Mouse (Mus musculus): Measurements from ENCODE around the gene Rab10. TPM values are rescaled to one million over a fixed set of nuclear protein-coding genes. Genes with fewer than 3 reads are reported as not detected.

Rab10 gene
- polyA plus RNA-seq, 1 experiment = 108 TPM

DNA sequence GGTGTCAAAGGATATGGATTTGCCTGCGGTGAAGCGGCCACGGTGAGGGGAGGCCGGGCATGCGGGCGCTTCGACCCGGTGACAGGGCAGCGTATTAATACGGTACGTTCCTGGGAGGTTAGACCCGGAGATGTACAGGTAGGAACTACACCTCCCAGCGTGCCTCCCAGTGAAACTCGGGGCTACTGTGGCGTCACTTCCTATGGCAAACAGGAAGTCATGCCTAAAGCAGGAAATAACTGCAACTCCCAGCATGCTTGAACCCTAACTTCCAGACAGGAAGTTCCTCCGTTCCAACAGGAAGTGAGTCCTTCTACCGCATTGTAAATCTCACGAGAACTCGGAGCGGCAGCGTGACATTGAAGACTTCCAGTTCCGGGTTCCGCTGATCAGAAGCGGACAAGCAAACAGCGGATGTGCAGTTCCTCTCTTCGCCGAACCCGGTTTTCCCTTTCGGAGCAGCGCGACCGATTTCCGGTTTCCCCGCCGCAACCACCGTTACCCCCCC lies 74.6 kb downstream of the Rab10 start:
- peaks cover 4% of the 10 kb centered on the region for H3K4me1 ChIP-seq (ENCODE audit: control insufficient read depth, insufficient read depth, low read length)
- peak overlapping the region; percentile 94 for H3K4me3 ChIP-seq (ENCODE audit: insufficient read depth, low read length)
- no peak overlapping the region for H3K27ac ChIP-seq (ENCODE audit: insufficient read depth, low read length)
- TF ChIP-seq POLR2A (IDR thresholded peaks at IDR 0.05; ENCODE audit: extremely low read depth, insufficient read depth, low read length) (peak; percentile 59), CTCF (IDR thresholded peaks at IDR 0.05; ENCODE audit: extremely low read depth, insufficient read depth, low read length) (no peak)

DNA sequence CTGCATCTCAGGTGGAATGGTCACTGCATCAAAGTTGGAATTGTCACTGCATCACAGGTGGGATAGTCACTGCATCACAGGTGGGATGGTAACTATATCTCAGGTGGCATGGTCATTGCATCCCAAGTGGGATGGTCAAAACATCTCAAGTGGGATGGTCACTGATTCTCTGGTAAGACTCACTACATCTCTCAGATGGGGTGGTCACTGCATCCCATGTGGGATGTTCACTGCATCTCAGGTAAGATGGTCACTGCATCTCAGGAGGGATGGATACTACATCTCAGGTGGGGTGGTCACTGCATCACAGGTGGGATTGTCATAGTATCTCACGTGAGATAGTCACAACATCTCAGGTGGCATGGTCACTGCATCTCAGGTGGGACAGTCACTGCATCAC lies 75.7 kb downstream of the Rab10 start:
- H3K4me3 ChIP-seq (ENCODE audit: insufficient read depth, low read length) = no peak overlapping the region
- H3K4me1 ChIP-seq (ENCODE audit: control insufficient read depth, insufficient read depth, low read length) = peaks cover 1% of the 10 kb centered on the region; the same call in 1 of the 2 replicates
- no peak overlapping the region for H3K27ac ChIP-seq (ENCODE audit: insufficient read depth, low read length)
- no peak for TF ChIP-seq POLR2A (IDR thresholded peaks at IDR 0.05; ENCODE audit: extremely low read depth, insufficient read depth, low read length)
- TF ChIP-seq CTCF (IDR thresholded peaks at IDR 0.05; ENCODE audit: extremely low read depth, insufficient read depth, low read length) = no peak

DNA sequence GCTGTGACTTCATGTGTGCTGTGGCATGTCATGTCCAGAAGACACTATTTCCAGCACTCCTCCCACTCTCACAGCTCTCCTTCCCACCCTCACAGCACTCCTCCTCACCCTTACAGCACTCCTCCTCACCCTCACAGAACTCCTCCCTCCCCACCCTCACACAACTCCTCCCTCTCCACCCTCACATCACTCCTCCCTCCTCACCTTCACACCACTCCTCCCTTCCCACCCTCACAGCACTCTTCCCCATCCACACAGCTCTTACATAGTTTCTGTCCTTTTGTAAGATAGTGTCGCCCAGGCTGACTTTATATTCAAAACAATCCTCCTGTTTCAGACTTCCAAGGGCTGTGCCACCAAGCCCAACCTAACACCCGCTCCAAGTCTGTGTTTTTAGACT lies 86.4 kb downstream of the Rab10 start:
- no peak overlapping the region for H3K27ac ChIP-seq (ENCODE audit: insufficient read depth, low read length)
- TF ChIP-seq POLR2A (IDR thresholded peaks at IDR 0.05; ENCODE audit: extremely low read depth, insufficient read depth, low read length) (no peak), CTCF (IDR thresholded peaks at IDR 0.05; ENCODE audit: extremely low read depth, insufficient read depth, low read length) (no peak)
- H3K4me1 ChIP-seq (ENCODE audit: control insufficient read depth, insufficient read depth, low read length) = no peaks in the 10 kb centered on the region
- H3K4me3 ChIP-seq (ENCODE audit: insufficient read depth, low read length) = no peak overlapping the region

DNA sequence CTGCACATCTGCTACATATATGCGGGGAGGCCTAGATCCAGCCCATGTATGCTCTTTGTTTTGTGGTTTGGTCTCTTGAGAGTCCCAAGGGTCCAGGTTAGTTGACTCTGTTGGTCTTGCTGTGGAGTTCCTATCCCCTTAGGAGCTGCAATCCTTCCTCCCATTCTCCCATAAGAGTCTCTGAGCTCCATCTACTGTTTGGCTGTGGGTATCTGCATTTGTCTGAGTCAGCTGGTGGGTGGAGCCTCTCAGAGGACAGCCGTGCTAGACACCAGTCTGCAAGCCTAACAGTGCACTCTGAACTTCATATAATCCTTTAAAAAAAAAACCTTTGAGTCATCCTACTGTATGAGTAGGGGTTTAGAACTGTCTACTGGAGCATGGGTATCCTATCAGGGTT lies 99.6 kb downstream of the Rab10 start:
- Histone ChIP-seq H3K4me3 (ENCODE audit: insufficient read depth, low read length) (no peak overlapping the region), H3K4me1 (ENCODE audit: control insufficient read depth, insufficient read depth, low read length) (no peaks in the 10 kb centered on the region), H3K27ac (ENCODE audit: insufficient read depth, low read length) (no peak overlapping the region)
- TF ChIP-seq POLR2A (IDR thresholded peaks at IDR 0.05; ENCODE audit: extremely low read depth, insufficient read depth, low read length) (no peak), CTCF (IDR thresholded peaks at IDR 0.05; ENCODE audit: extremely low read depth, insufficient read depth, low read length) (no peak)

DNA sequence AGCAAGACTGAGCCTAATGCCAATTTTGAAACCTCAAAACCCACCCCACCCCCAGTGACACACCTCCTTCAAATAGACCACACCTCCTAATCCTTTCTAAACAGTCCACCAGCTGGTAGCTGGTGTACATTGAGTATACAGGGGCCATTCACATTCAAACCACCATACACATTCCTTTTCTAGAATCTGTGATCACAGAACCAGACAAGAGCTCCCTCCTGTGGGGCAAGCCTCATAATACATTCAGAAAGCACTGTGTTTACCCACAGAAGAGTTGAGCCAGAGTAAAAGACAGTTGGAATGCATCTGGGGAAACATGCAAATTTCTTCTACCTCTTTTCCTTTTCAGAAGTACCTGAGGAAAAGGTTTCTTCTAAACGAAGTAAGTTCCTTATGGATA lies 100.6 kb downstream of the Rab10 start:
- no peaks in the 10 kb centered on the region for H3K4me1 ChIP-seq (ENCODE audit: control insufficient read depth, insufficient read depth, low read length)
- H3K4me3 ChIP-seq (ENCODE audit: insufficient read depth, low read length) = no peak overlapping the region
- TF ChIP-seq CTCF (IDR thresholded peaks at IDR 0.05; ENCODE audit: extremely low read depth, insufficient read depth, low read length) (0 out of 2 replicates have a peak, but pooled peaks have one; percentile 6), POLR2A (IDR thresholded peaks at IDR 0.05; ENCODE audit: extremely low read depth, insufficient read depth, low read length) (no peak)
- H3K27ac ChIP-seq (ENCODE audit: insufficient read depth, low read length) = no peak overlapping the region

Other genes starting within 250 kb of the Rab10 start
- gene Kif3c, start 55.2 kb upstream of the Rab10 start, polyA plus RNA-seq (2012; rRNA removed) = 123 and 130 TPM in 2 replicates
- gene Asxl2, start 116.9 kb upstream of the Rab10 start, polyA plus RNA-seq (2012; rRNA removed) = 10.2 and 11.0 TPM in 2 replicates

Measured in cortical plate, adult 2 months (tissue).